In the genomic region with DNA sequence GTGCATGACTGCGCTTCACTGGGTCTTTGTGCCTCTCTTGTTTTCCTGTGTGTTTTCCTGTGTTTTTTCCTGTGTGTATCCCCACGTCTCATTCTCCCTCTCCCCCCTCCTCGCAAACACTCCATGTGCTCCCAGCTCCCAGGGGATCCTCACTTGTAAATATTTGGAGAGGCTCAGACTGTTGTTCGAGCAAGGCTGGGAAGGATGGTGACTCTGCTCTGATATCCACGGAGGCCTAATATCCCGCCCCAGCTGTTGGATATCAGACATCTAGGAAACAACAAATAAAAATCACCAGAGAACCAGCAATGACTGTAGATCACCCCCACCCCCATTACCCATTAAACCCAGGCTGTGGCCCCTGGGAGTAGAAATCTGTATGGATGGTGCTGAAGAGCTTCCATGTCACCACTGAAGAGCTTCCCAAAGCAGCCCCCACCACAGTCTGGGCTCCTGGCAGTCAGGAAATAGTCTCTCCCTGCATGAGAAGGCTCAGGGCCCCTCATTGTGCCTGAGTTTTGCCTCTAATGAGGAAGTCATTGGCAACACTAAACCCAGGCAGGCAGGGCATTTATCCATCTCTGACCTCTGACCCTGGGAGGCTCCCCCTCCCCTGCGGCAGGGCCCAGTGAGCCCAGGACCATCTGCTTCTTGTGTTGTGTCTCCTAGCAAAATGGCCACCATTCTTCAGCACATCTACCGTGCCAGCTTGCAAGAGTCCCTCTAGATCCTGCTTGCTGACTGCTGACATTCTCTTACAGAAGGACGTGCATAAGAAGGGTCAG, we compare ENCODE assay signal across 22 mouse cellular contexts. TPM values are rescaled to one million over a fixed set of nuclear protein-coding genes. Genes with fewer than 3 reads are reported as not detected.
DNase-seq lines count a peak whose midpoint lies in the region; ATAC-seq and TF ChIP-seq lines count a peak whose summit lies in the region.
"Had no signal": no experiment of that assay in that cellular context is flagged by ENCODE, and none has a peak within 500 bp of the region (broad histone marks: within the 10 kb centered on the region; RNA-seq: fewer than 3 reads in every experiment).

No protein-coding gene starts in this region.

- no peak overlapping the region for H3K4me3 ChIP-seq in hindbrain, embryonic 10.5 days
- no peak overlapping the region for H3K4me3 ChIP-seq in hindbrain, embryonic 14.5 days (replicated peaks; ENCODE audit: low read length)
- no peak overlapping the region for H3K4me3 ChIP-seq in lung, postnatal 0 days (ENCODE audit: low read depth, low read length)
- no peak overlapping the region for H3K4me3 ChIP-seq in lung, adult 2 months (replicated peaks; ENCODE audit: extremely low read depth, low read depth, low read length)
- H3K4me3 ChIP-seq in stomach, embryonic 14.5 days (ENCODE audit: low read depth, low read length) = no peak overlapping the region
- H3K4me3 ChIP-seq in stomach, postnatal 0 days (ENCODE audit: low read depth, low read length) = no peak overlapping the region
- H3K4me3 ChIP-seq: embryonic facial prominence, embryonic 13.5 days; erythroblast, embryonic 14.5 days; forebrain, embryonic 13.5 days; gastrocnemius, adult 2 months; heart, embryonic 15.5 days; hindbrain, embryonic 15.5 days; limb, embryonic 13.5 days; liver, embryonic 12.5 days; midbrain, embryonic 13.5 days; neural tube, embryonic 12.5 days had no signal

- no peak for TF ChIP-seq POLR2A in lung, adult 2 months (IDR thresholded peaks at IDR 0.05; ENCODE audit: borderline replicate concordance, extremely low read depth, low read depth, low read length)

- WGBS in hindbrain, embryonic 10.5 days = 61% methylated on average over 9 of the region's 9 CpGs
- WGBS in hindbrain, embryonic 14.5 days = 47% methylated on average over 9 of the region's 9 CpGs
- 31% methylated on average over 9 of the region's 9 CpGs for WGBS in lung, postnatal 0 days
- 36% methylated on average over 9 of the region's 9 CpGs for WGBS in lung, adult 2 months
- WGBS in stomach, embryonic 14.5 days = 42% methylated on average over 9 of the region's 9 CpGs
- 37% methylated on average over 9 of the region's 9 CpGs for WGBS in stomach, postnatal 0 days

- no peak for TF ChIP-seq EP300 in lung, postnatal 0 days (IDR thresholded peaks at IDR 0.05)
- TF ChIP-seq EP300 in stomach, postnatal 0 days (optimal IDR thresholded peaks at IDR 0.05) = no peak

- no peaks in the 10 kb centered on the region for H3K9me3 ChIP-seq in hindbrain, embryonic 10.5 days
- H3K9me3 ChIP-seq in hindbrain, embryonic 14.5 days (ENCODE audit: control insufficient read depth, low read length) = no peaks in the 10 kb centered on the region
- no peaks in the 10 kb centered on the region for H3K9me3 ChIP-seq in lung, postnatal 0 days (ENCODE audit: low read length)
- no peaks in the 10 kb centered on the region for H3K9me3 ChIP-seq in stomach, embryonic 14.5 days (ENCODE audit: control insufficient read depth, low read depth, low read length)
- H3K9me3 ChIP-seq in stomach, postnatal 0 days (ENCODE audit: control insufficient read depth, low read length) = no peaks in the 10 kb centered on the region
- H3K9me3 ChIP-seq: embryonic facial prominence, embryonic 13.5 days; forebrain, embryonic 13.5 days; heart, embryonic 15.5 days; hindbrain, embryonic 15.5 days; limb, embryonic 13.5 days; liver, embryonic 12.5 days; midbrain, embryonic 13.5 days; neural tube, embryonic 12.5 days had no signal

- ATAC-seq in hindbrain, embryonic 14.5 days (ENCODE audit: low FRiP score) = no peak
- ATAC-seq in lung, postnatal 0 days = peak; percentile 8; the same call in 1 of the 2 replicates
- no peak for ATAC-seq in stomach, embryonic 14.5 days (ENCODE audit: insufficient number of reproducible peaks, insufficient read depth, low FRiP score, low read depth)
- ATAC-seq in stomach, postnatal 0 days (ENCODE audit: low FRiP score, low TSS enrichment) = no peak
- ATAC-seq: CD4-positive, CD25-positive, alpha-beta regulatory T cell, adult 4 months; forebrain, embryonic 13.5 days; liver, embryonic 12.5 days; midbrain, embryonic 13.5 days had no signal

- H3K36me3 ChIP-seq in hindbrain, embryonic 10.5 days = no peaks in the 10 kb centered on the region
- no peaks in the 10 kb centered on the region for H3K36me3 ChIP-seq in hindbrain, embryonic 14.5 days (replicated peaks; ENCODE audit: control insufficient read depth, insufficient read depth)
- H3K36me3 ChIP-seq in lung, postnatal 0 days (ENCODE audit: insufficient read depth, low read length) = no peaks in the 10 kb centered on the region
- no peaks in the 10 kb centered on the region for H3K36me3 ChIP-seq in stomach, embryonic 14.5 days (ENCODE audit: control insufficient read depth, insufficient read depth, low read length)
- no peaks in the 10 kb centered on the region for H3K36me3 ChIP-seq in stomach, postnatal 0 days (ENCODE audit: control insufficient read depth, insufficient read depth, low read length)
- H3K36me3 ChIP-seq: embryonic facial prominence, embryonic 13.5 days; heart, embryonic 15.5 days; hindbrain, embryonic 15.5 days; limb, embryonic 13.5 days; liver, embryonic 12.5 days; midbrain, embryonic 13.5 days; neural tube, embryonic 12.5 days had no signal

- no peak overlapping the region for H3K9ac ChIP-seq in hindbrain, embryonic 14.5 days
- no peak overlapping the region for H3K9ac ChIP-seq in lung, postnatal 0 days (replicated peaks; ENCODE audit: low read depth)
- no peak overlapping the region for H3K9ac ChIP-seq in stomach, embryonic 14.5 days (replicated peaks; ENCODE audit: low read depth, low read length)
- H3K9ac ChIP-seq in stomach, postnatal 0 days (ENCODE audit: low read length) = no peak overlapping the region
- H3K9ac ChIP-seq: embryonic facial prominence, embryonic 13.5 days; forebrain, embryonic 13.5 days; heart, embryonic 15.5 days; hindbrain, embryonic 15.5 days; limb, embryonic 13.5 days; liver, embryonic 12.5 days; lung, embryonic 14.5 days; midbrain, embryonic 13.5 days; neural tube, embryonic 12.5 days had no signal

- no peak overlapping the region for H3K4me2 ChIP-seq in hindbrain, embryonic 14.5 days (replicated peaks)
- no peak overlapping the region for H3K4me2 ChIP-seq in lung, postnatal 0 days (replicated peaks; ENCODE audit: low read depth, low read length)
- no peak overlapping the region for H3K4me2 ChIP-seq in stomach, embryonic 14.5 days (replicated peaks; ENCODE audit: low read depth, low read length)
- H3K4me2 ChIP-seq in stomach, postnatal 0 days (replicated peaks; ENCODE audit: low read depth) = no peak overlapping the region
- H3K4me2 ChIP-seq: embryonic facial prominence, embryonic 13.5 days; forebrain, embryonic 13.5 days; heart, embryonic 15.5 days; hindbrain, embryonic 15.5 days; limb, embryonic 13.5 days; liver, embryonic 12.5 days; lung, embryonic 14.5 days; midbrain, embryonic 13.5 days; neural tube, embryonic 12.5 days had no signal

- H3K27ac ChIP-seq in hindbrain, embryonic 10.5 days = peak overlapping the region; percentile 62; the same call in 1 of the 2 replicates
- no peak overlapping the region for H3K27ac ChIP-seq in hindbrain, embryonic 14.5 days
- H3K27ac ChIP-seq in lung, postnatal 0 days (ENCODE audit: low read length) = no peak overlapping the region
- peak overlapping the region; percentile 44; the same call in 1 of the 2 replicates for H3K27ac ChIP-seq in stomach, embryonic 14.5 days (ENCODE audit: low read length)
- H3K27ac ChIP-seq in stomach, postnatal 0 days (replicated peaks) = no peak overlapping the region
- H3K27ac ChIP-seq: embryonic facial prominence, embryonic 13.5 days; forebrain, embryonic 13.5 days; gastrocnemius, adult 2 months; heart, embryonic 15.5 days; hindbrain, embryonic 15.5 days; limb, embryonic 13.5 days; liver, embryonic 12.5 days; midbrain, embryonic 13.5 days; neural tube, embryonic 12.5 days had no signal

- peak; percentile 50 for DNase-seq in hindbrain, embryonic 10.5 days (ENCODE audit: low spot score)
- no peak for DNase-seq in hindbrain, embryonic 14.5 days (ENCODE audit: low spot score)
- no peak for DNase-seq in lung, postnatal 0 days (ENCODE audit: low spot score)
- DNase-seq in lung, adult 2 months = no peak
- DNase-seq in stomach, postnatal 0 days (ENCODE audit: low spot score) = no peak
- no peak for DNase-seq in right cerebral cortex, postnatal 25 days
- DNase-seq: adrenal gland, postnatal 14 days; cerebellum, adult 8-10 months; gastrocnemius, adult 2 months; heart, postnatal 36 days; lung, embryonic 14.5 days had no signal

- no peak for TF ChIP-seq CTCF in lung, postnatal 0 days (IDR thresholded peaks at IDR 0.05)
- no peak for TF ChIP-seq CTCF in lung, adult 2 months (IDR thresholded peaks at IDR 0.05; ENCODE audit: insufficient read depth, low read length)
- no peak for TF ChIP-seq CTCF in stomach, postnatal 0 days (IDR thresholded peaks at IDR 0.05; ENCODE audit: low read depth)

- peaks cover 5% of the 10 kb centered on the region; the same call in 1 of the 2 replicates for H3K27me3 ChIP-seq in hindbrain, embryonic 10.5 days (ENCODE audit: insufficient read depth, poor library complexity, severe bottlenecking)
- H3K27me3 ChIP-seq in hindbrain, embryonic 14.5 days (ENCODE audit: control insufficient read depth, insufficient read depth, low read length) = no peaks in the 10 kb centered on the region
- H3K27me3 ChIP-seq in lung, postnatal 0 days (replicated peaks; ENCODE audit: insufficient read depth, low read length) = no peaks in the 10 kb centered on the region
- H3K27me3 ChIP-seq in stomach, embryonic 14.5 days (ENCODE audit: control insufficient read depth, insufficient read depth, low read length) = no peaks in the 10 kb centered on the region
- H3K27me3 ChIP-seq in stomach, postnatal 0 days (ENCODE audit: control insufficient read depth, insufficient read depth, low read length) = no peaks in the 10 kb centered on the region
- H3K27me3 ChIP-seq: hindbrain, embryonic 15.5 days; liver, embryonic 12.5 days; midbrain, embryonic 13.5 days; neural tube, embryonic 12.5 days had no signal

- H3K4me1 ChIP-seq in hindbrain, embryonic 10.5 days (replicated peaks) = peaks cover 16% of the 10 kb centered on the region
- H3K4me1 ChIP-seq in hindbrain, embryonic 14.5 days (replicated peaks; ENCODE audit: control insufficient read depth, insufficient read depth, low read length) = no peaks in the 10 kb centered on the region
- no peaks in the 10 kb centered on the region for H3K4me1 ChIP-seq in lung, postnatal 0 days (ENCODE audit: insufficient read depth, low read depth, low read length)
- H3K4me1 ChIP-seq in lung, adult 2 months (ENCODE audit: control insufficient read depth, insufficient read depth, low read length) = no peaks in the 10 kb centered on the region
- no peaks in the 10 kb centered on the region for H3K4me1 ChIP-seq in stomach, embryonic 14.5 days (ENCODE audit: control insufficient read depth, insufficient read depth, low read length)
- no peaks in the 10 kb centered on the region for H3K4me1 ChIP-seq in stomach, postnatal 0 days (replicated peaks; ENCODE audit: control insufficient read depth, insufficient read depth)
- H3K4me1 ChIP-seq: embryonic facial prominence, embryonic 13.5 days; heart, embryonic 15.5 days; hindbrain, embryonic 15.5 days; liver, embryonic 12.5 days had no signal

RNA-seq across cellular contexts. Expression of a gene that starts 23.6 kb away (rescaled TPM):
- 0.19 TPM in 1 of 2 replicates, not detected in the other for polyA plus RNA-seq in hindbrain, embryonic 10.5 days (2016; fragmentation: Nextera tagmentation; extraction: Ambion mirVana)
- polyA plus RNA-seq in hindbrain, embryonic 14.5 days (2014; fragmentation: Nextera tagmentation; extraction: Ambion mirVana) = 0.68 and 0.86 TPM in 2 replicates
- polyA plus RNA-seq in lung, postnatal 0 days (2015; fragmentation: Nextera tagmentation; extraction: Ambion mirVana) = not detected in 2 replicates
- polyA plus RNA-seq in lung, adult 2 months (2012; rRNA removed) = not detected in 2 replicates
- not detected in 2 replicates for polyA plus RNA-seq in stomach, embryonic 14.5 days (2014; fragmentation: Nextera tagmentation; extraction: Ambion mirVana)
- polyA plus RNA-seq in stomach, postnatal 0 days (2015; fragmentation: Nextera tagmentation; extraction: Ambion mirVana) = 0.18 TPM in 1 of 2 replicates, not detected in the other
- polyA plus RNA-seq: CD4-positive, CD25-positive, alpha-beta regulatory T cell, adult 4 months; embryonic facial prominence, embryonic 13.5 days; erythroblast, embryonic 14.5 days; forebrain, embryonic 13.5 days; heart, embryonic 15.5 days; liver, embryonic 12.5 days; lung, embryonic 14.5 days; neural tube, embryonic 12.5 days had no signal

Comparison
In these comparisons a context has a peak if more than half of its experiments do, and no peak if none do; other contexts are left out.
1. H3K27ac ChIP-seq: peak in hindbrain, embryonic 10.5 days (single experiment) and stomach, embryonic 14.5 days (single experiment); none in hindbrain, embryonic 14.5 days (single experiment), lung, postnatal 0 days (single experiment) and stomach, postnatal 0 days (single experiment).